ENCODE assay signal across 25 mouse cellular contexts in the genomic region with DNA sequence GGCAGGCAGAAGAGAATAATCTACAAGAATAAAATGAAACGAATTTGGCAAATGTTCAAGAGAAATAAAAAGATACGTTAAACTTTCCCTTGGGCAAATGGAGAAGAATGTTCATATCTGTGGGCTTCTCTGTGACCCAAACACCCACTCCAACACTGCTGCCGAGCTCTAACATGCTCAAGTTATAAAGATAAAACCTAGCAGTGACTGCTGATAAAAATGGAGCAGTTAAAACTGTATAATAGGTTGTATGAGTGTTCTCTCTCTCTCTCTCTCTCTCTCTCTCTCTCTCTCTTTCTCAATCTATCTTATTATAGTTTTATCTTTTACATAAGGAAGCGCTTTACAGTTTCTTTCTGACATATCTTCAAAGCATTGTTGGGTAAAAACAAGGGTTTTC.
DNase-seq lines count a peak whose midpoint lies in the region; ATAC-seq and TF ChIP-seq lines count a peak whose summit lies in the region.
"Had no signal": no experiment of that assay in that cellular context is flagged by ENCODE, and none has a peak within 500 bp of the region (broad histone marks: within the 10 kb centered on the region; RNA-seq: fewer than 3 reads in every experiment).

No protein-coding gene starts in this region.

- no peaks in the 10 kb centered on the region for H3K9me3 ChIP-seq in lung, embryonic 14.5 days (ENCODE audit: low read depth, low read length)
- H3K9me3 ChIP-seq in lung, postnatal 0 days (ENCODE audit: low read length): no peaks in the 10 kb centered on the region
- H3K9me3 ChIP-seq: embryonic facial prominence, embryonic 12.5 days; embryonic facial prominence, embryonic 15.5 days; forebrain, embryonic 10.5 days; forebrain, embryonic 12.5 days had no signal

- no peak for ATAC-seq in lung, embryonic 14.5 days (ENCODE audit: insufficient read depth)
- no peak for ATAC-seq in lung, postnatal 0 days
- ATAC-seq: activated CD4-positive, CD25-positive, alpha-beta regulatory T cell, adult 4 months; forebrain, embryonic 14.5 days; forebrain, embryonic 16.5 days; Patski had no signal

- WGBS in lung, embryonic 14.5 days: 36% methylated on average over 4 of the region's 4 CpGs
- 43% methylated on average over 4 of the region's 4 CpGs for WGBS in lung, postnatal 0 days

- H3K27ac ChIP-seq in lung, embryonic 14.5 days (ENCODE audit: low read depth): no peak overlapping the region
- no peak overlapping the region for H3K27ac ChIP-seq in lung, postnatal 0 days (ENCODE audit: low read length)
- H3K27ac ChIP-seq: embryonic facial prominence, embryonic 12.5 days; embryonic facial prominence, embryonic 15.5 days; forebrain, embryonic 10.5 days; forebrain, embryonic 12.5 days had no signal

- no peak for TF ChIP-seq EP300 in lung, postnatal 0 days (IDR thresholded peaks at IDR 0.05)

- no peaks in the 10 kb centered on the region for H3K36me3 ChIP-seq in lung, embryonic 14.5 days (ENCODE audit: insufficient read depth)
- H3K36me3 ChIP-seq in lung, postnatal 0 days (ENCODE audit: insufficient read depth, low read length): no peaks in the 10 kb centered on the region
- H3K36me3 ChIP-seq: embryonic facial prominence, embryonic 12.5 days; embryonic facial prominence, embryonic 15.5 days; forebrain, embryonic 10.5 days; forebrain, embryonic 12.5 days had no signal

- intact Hi-C loops in heart, postnatal 36 days (cut with DNase I): no loop called here

- no peak overlapping the region for H3K4me2 ChIP-seq in lung, embryonic 14.5 days
- no peak overlapping the region for H3K4me2 ChIP-seq in lung, postnatal 0 days (replicated peaks; ENCODE audit: low read depth, low read length)
- H3K4me2 ChIP-seq: embryonic facial prominence, embryonic 12.5 days; embryonic facial prominence, embryonic 15.5 days; forebrain, embryonic 12.5 days had no signal

- H3K9ac ChIP-seq in lung, embryonic 14.5 days: no peak overlapping the region
- H3K9ac ChIP-seq in lung, postnatal 0 days (replicated peaks; ENCODE audit: low read depth): no peak overlapping the region
- H3K9ac ChIP-seq: embryonic facial prominence, embryonic 12.5 days; embryonic facial prominence, embryonic 15.5 days; forebrain, embryonic 12.5 days had no signal

- no peak for TF ChIP-seq CTCF in lung, embryonic 14.5 days (IDR thresholded peaks at IDR 0.05; ENCODE audit: low read depth)
- TF ChIP-seq CTCF in lung, postnatal 0 days (IDR thresholded peaks at IDR 0.05): no peak

- H3K4me3 ChIP-seq in lung, embryonic 14.5 days (ENCODE audit: low read depth, low read length): no peak overlapping the region
- no peak overlapping the region for H3K4me3 ChIP-seq in lung, postnatal 0 days (ENCODE audit: low read depth, low read length)
- H3K4me3 ChIP-seq: embryonic facial prominence, embryonic 12.5 days; embryonic facial prominence, embryonic 15.5 days; erythroblast, embryonic 14.5 days; forebrain, embryonic 10.5 days; forebrain, embryonic 12.5 days had no signal

- DNase-seq in heart, adult 11 months: peak; percentile 12
- no peak for DNase-seq in heart, postnatal 36 days
- DNase-seq in lung, embryonic 14.5 days: peak; percentile 11
- no peak for DNase-seq in lung, postnatal 0 days (ENCODE audit: low spot score)
- peak; percentile 37 for DNase-seq in gonadal fat pad, adult 2 months (ENCODE audit: low read depth)
- no peak for DNase-seq in cerebellum, postnatal 25 days
- no peak for DNase-seq in spleen, postnatal 10 days (ENCODE audit: low spot score in 2 of 2)
- DNase-seq: adrenal gland, adult 8-10 months; adrenal gland, postnatal 14 days; adrenal gland, postnatal 36 days; cerebellum, adult 11-12 months; cerebellum, adult 2 months; cerebellum, adult 9-10 months; cerebellum, postnatal 10 days; cerebellum, postnatal 36 days; embryo, embryonic 11 days had no signal

- no peaks in the 10 kb centered on the region for H3K4me1 ChIP-seq in lung, embryonic 14.5 days (ENCODE audit: insufficient read depth)
- no peaks in the 10 kb centered on the region for H3K4me1 ChIP-seq in lung, postnatal 0 days (ENCODE audit: insufficient read depth, low read depth, low read length)
- H3K4me1 ChIP-seq: embryonic facial prominence, embryonic 12.5 days; embryonic facial prominence, embryonic 15.5 days; forebrain, embryonic 10.5 days had no signal

- H3K27me3 ChIP-seq in lung, embryonic 14.5 days (ENCODE audit: insufficient read depth, low read length): no peaks in the 10 kb centered on the region
- no peaks in the 10 kb centered on the region for H3K27me3 ChIP-seq in lung, postnatal 0 days (replicated peaks; ENCODE audit: insufficient read depth, low read length)
- H3K27me3 ChIP-seq: embryonic facial prominence, embryonic 12.5 days; embryonic facial prominence, embryonic 15.5 days; forebrain, embryonic 12.5 days had no signal

Comparison
In these comparisons a context has a peak if more than half of its experiments do, and no peak if none do; other contexts are left out.
1. DNase-seq: peak in heart, adult 11 months (single experiment), lung, embryonic 14.5 days (single experiment) and gonadal fat pad, adult 2 months (single experiment); none in heart, postnatal 36 days (0 of 2), lung, postnatal 0 days (single experiment), cerebellum, postnatal 25 days (0 of 2) and spleen, postnatal 10 days (0 of 2).